20 mouse cellular contexts compared by ENCODE assay signal in genomic region chr2:108753494-108754225, GRCm38 (mm10).
"Had no signal": no experiment of that assay in that cellular context is flagged by ENCODE, and none has a peak within 500 bp of the region (broad histone marks: within the 10 kb centered on the region; RNA-seq: fewer than 3 reads in every experiment).

No protein-coding gene starts in this region.

- H3K4me3 ChIP-seq: kidney, embryonic 15.5 days; limb, embryonic 13.5 days; liver, embryonic 12.5 days; liver, embryonic 15.5 days; lung, embryonic 15.5 days; megakaryocyte, embryonic 14.5 days; midbrain, embryonic 10.5 days; midbrain, embryonic 13.5 days; stomach, embryonic 15.5 days had no signal

- H3K4me2 ChIP-seq: kidney, embryonic 15.5 days; limb, embryonic 13.5 days; liver, embryonic 12.5 days; liver, embryonic 15.5 days; lung, embryonic 15.5 days; midbrain, embryonic 13.5 days; stomach, embryonic 15.5 days had no signal

- ATAC-seq: liver, embryonic 12.5 days; midbrain, embryonic 13.5 days had no signal

- H3K27me3 ChIP-seq: kidney, embryonic 15.5 days; limb, embryonic 13.5 days; liver, embryonic 12.5 days; liver, embryonic 15.5 days; lung, embryonic 15.5 days; megakaryocyte, embryonic 14.5 days; midbrain, embryonic 13.5 days; stomach, embryonic 15.5 days had no signal

- H3K27ac ChIP-seq: kidney, embryonic 15.5 days; limb, embryonic 13.5 days; liver, embryonic 12.5 days; liver, embryonic 15.5 days; lung, embryonic 15.5 days; midbrain, embryonic 10.5 days; midbrain, embryonic 13.5 days; stomach, embryonic 15.5 days had no signal

- H3K9me3 ChIP-seq: kidney, embryonic 15.5 days; limb, embryonic 13.5 days; liver, embryonic 12.5 days; liver, embryonic 15.5 days; lung, embryonic 15.5 days; megakaryocyte, embryonic 14.5 days; midbrain, embryonic 10.5 days; midbrain, embryonic 13.5 days; stomach, embryonic 15.5 days had no signal

- H3K4me1 ChIP-seq: kidney, embryonic 15.5 days; limb, embryonic 13.5 days; liver, embryonic 12.5 days; liver, embryonic 15.5 days; lung, embryonic 15.5 days; megakaryocyte, embryonic 14.5 days; midbrain, embryonic 10.5 days; midbrain, embryonic 13.5 days; stomach, embryonic 15.5 days had no signal

- DNase-seq: kidney, postnatal 10 days; kidney, postnatal 36 days; left cerebral cortex, postnatal 4 days; liver; lung, adult 18-20 months; lung, postnatal 10 days; lung, postnatal 36 days; right cerebral cortex, postnatal 25 days; spleen, adult 18-20 months; thymus, adult 18-20 months; thymus, postnatal 36 days had no signal

- H3K36me3 ChIP-seq: kidney, embryonic 15.5 days; limb, embryonic 13.5 days; liver, embryonic 12.5 days; liver, embryonic 15.5 days; lung, embryonic 15.5 days; midbrain, embryonic 10.5 days; midbrain, embryonic 13.5 days; stomach, embryonic 15.5 days had no signal

- H3K9ac ChIP-seq: kidney, embryonic 15.5 days; limb, embryonic 13.5 days; liver, embryonic 12.5 days; liver, embryonic 15.5 days; lung, embryonic 15.5 days; midbrain, embryonic 13.5 days; stomach, embryonic 15.5 days had no signal
